Comparison of ENCODE assay signal across 8 mouse cellular contexts in the genomic region with DNA sequence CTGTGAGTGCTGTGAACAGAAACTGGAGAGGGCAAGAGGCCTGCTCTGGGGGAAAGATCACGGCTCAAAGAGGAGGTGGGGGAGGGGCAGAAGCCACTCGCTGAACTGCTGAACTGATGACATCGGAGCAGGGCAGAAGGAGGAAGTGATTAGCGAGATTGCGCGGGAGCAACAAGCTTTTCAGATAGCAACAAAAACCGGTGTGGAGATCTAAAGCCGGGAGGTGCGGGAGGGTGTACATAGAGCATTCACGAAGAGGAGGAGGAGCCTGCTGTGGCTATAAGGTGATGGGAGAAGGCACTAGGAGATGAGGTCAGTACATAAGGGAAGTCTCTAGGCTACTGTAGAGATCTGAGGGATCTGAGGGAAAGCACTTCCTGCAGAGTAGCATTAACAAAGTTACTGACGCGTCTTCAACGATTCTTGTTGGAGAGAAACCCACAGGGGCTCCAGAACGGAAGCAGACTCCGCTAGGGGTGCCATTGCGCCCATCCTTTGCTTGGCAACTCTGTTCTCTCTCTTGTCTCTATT. TPM values are rescaled to one million over a fixed set of nuclear protein-coding genes. Genes with fewer than 3 reads are reported as not detected.
DNase-seq lines count a peak whose midpoint lies in the region; ATAC-seq and TF ChIP-seq lines count a peak whose summit lies in the region.

A gene (plus strand): TSS at position 206 of the 531 bp plus-strand sequence.

- H3K27ac ChIP-seq in heart, embryonic 13.5 days (replicated peaks), result peak within 1 kb of the TSS; percentile 62
- H3K27ac ChIP-seq in kidney, postnatal 0 days, result peak within 1 kb of the TSS; percentile 68

- TF ChIP-seq CTCF in kidney, postnatal 0 days (IDR thresholded peaks at IDR 0.05; ENCODE audit: low read depth), result peak; percentile 46; the same call in 1 of the 2 replicates

- peak within 1 kb of the TSS; percentile 62 for H3K9ac ChIP-seq in heart, embryonic 13.5 days
- H3K9ac ChIP-seq in kidney, postnatal 0 days (ENCODE audit: low read depth, low read length), result peak within 1 kb of the TSS; percentile 42; the same call in 1 of the 2 replicates

- DNase-seq in urinary bladder, adult 18-20 months (ENCODE audit: low spot score in 2 of 2), result peak; percentile 11 to 30
- DNase-seq in urinary bladder, postnatal 10 days (ENCODE audit: low spot score), result no peak
- peak; percentile 79 for DNase-seq in embryo, embryonic 9.5 days (ENCODE audit: extremely low spot score)
- DNase-seq in kidney, postnatal 0 days (ENCODE audit: low spot score), result peak; percentile 78
- peak; percentile 54 to 65 for DNase-seq in lung, postnatal 4 days
- peak; percentile 18 for DNase-seq in skeletal muscle tissue, adult 2 months (ENCODE audit: low read depth, low spot score)
- DNase-seq in layer of hippocampus, adult 8-10 months (ENCODE audit: low spot score in 2 of 2), result no peak

- H3K4me3 ChIP-seq in heart, embryonic 13.5 days, result peak within 1 kb of the TSS; percentile 50
- peak within 1 kb of the TSS; percentile 24 for H3K4me3 ChIP-seq in kidney, postnatal 0 days (replicated peaks; ENCODE audit: low read depth, low read length)

- ATAC-seq in heart, embryonic 13.5 days (ENCODE audit: extremely low read depth, insufficient number of reproducible peaks, low FRiP score, low TSS enrichment), result no peak
- ATAC-seq in kidney, postnatal 0 days (replicated peaks; ENCODE audit: low FRiP score, low read depth), result peak; percentile 75

- H3K4me2 ChIP-seq in heart, embryonic 13.5 days, result peak within 1 kb of the TSS; percentile 69
- peak within 1 kb of the TSS; percentile 61 for H3K4me2 ChIP-seq in kidney, postnatal 0 days (ENCODE audit: low read length)

- H3K36me3 ChIP-seq in heart, embryonic 13.5 days, result no peaks in the 10 kb centered on the region
- H3K36me3 ChIP-seq in kidney, postnatal 0 days (ENCODE audit: insufficient read depth, low read length), result no peaks in the 10 kb centered on the region

- H3K4me1 ChIP-seq in heart, embryonic 13.5 days, result peaks cover 19% of the 10 kb centered on the region
- peaks cover 8% of the 10 kb centered on the region for H3K4me1 ChIP-seq in kidney, postnatal 0 days (replicated peaks; ENCODE audit: insufficient read depth, low read length)

- H3K27me3 ChIP-seq in heart, embryonic 13.5 days (replicated peaks), result no peaks in the 10 kb centered on the region
- no peaks in the 10 kb centered on the region for H3K27me3 ChIP-seq in kidney, postnatal 0 days (ENCODE audit: insufficient read depth, low read length)

- whole genome bisulfite sequencing in heart, embryonic 13.5 days, result 6% methylated on average over 16 of the region's 16 CpGs
- WGBS in kidney, postnatal 0 days, result 10% methylated on average over 16 of the region's 16 CpGs

- H3K9me3 ChIP-seq in heart, embryonic 13.5 days, result no peaks in the 10 kb centered on the region
- no peaks in the 10 kb centered on the region for H3K9me3 ChIP-seq in kidney, postnatal 0 days (replicated peaks; ENCODE audit: low read length)

RNA-seq across cellular contexts. Expression of the gene that starts here (rescaled TPM):
- 0.20 and 1.1 TPM in 2 replicates for polyA plus RNA-seq in heart, embryonic 13.5 days (2015; fragmentation: Nextera tagmentation; extraction: Ambion mirVana)
- 1.9 and 2.3 TPM in 2 replicates for polyA plus RNA-seq in kidney, postnatal 0 days (2015; fragmentation: Nextera tagmentation; extraction: Ambion mirVana)
- not detected for total RNA-seq in layer of hippocampus, adult 8-10 months (2022)

Comparison
In these comparisons a context has a peak if more than half of its experiments do, and no peak if none do; other contexts are left out.
1. DNase-seq: peak in urinary bladder, adult 18-20 months (2 of 2), embryo, embryonic 9.5 days (single experiment), kidney, postnatal 0 days (single experiment), lung, postnatal 4 days (2 of 2) and skeletal muscle tissue, adult 2 months (single experiment); none in urinary bladder, postnatal 10 days (single experiment) and layer of hippocampus, adult 8-10 months (0 of 2).